Mouse (Mus musculus) thymus, postnatal 10 days (tissue): ENCODE results near the gene Hnrnpul1.

Source experiments
- DNase-seq, 2 experiments: peaks; one replicate each; pipeline ENCODE4 v3.0.0; 2021; ENCODE audit warnings: low spot score in 2 of 2

Hnrnpul1 gene

GRCm38 (mm10) chr7:25689603-25690021 is 64.9 kb downstream of the Hnrnpul1 start:
- no peak for DNase-seq

- DNase-seq = peak; percentile 69 to 75
Measured at GRCm38 (mm10) chr7:25688810-25689586, 65.6 kb downstream of the Hnrnpul1 start.

GRCm38 (mm10) chr7:25687811-25688401 is 66.7 kb downstream of the Hnrnpul1 start:
- DNase-seq = peak; percentile 66 to 83

- peak; percentile 90 to 92 for DNase-seq
Measured at GRCm38 (mm10) chr7:25686680-25687531, 67.7 kb downstream of the Hnrnpul1 start, which contains the start of gene Tgfb1. Gene Tgfb1, plus strand, starts transcription at chr7:25687002.

- no peak for DNase-seq
Measured at GRCm38 (mm10) chr7:25685926-25686470, 68.6 kb downstream of the Hnrnpul1 start.

GRCm38 (mm10) chr7:25684659-25685058 is 69.9 kb downstream of the Hnrnpul1 start:
- DNase-seq = no peak

- peak; percentile 55 to 60 for DNase-seq
Measured at GRCm38 (mm10) chr7:25683474-25684180, 70.9 kb downstream of the Hnrnpul1 start.

- DNase-seq = peak; percentile 61 to 66
Measured at GRCm38 (mm10) chr7:25681341-25682231, 73.0 kb downstream of the Hnrnpul1 start.

- peak; percentile 94 to 98 for DNase-seq
Measured at GRCm38 (mm10) chr7:25680514-25681258, 73.9 kb downstream of the Hnrnpul1 start, which contains the start of gene B9d2. Gene B9d2, plus strand, starts transcription at chr7:25680780.

- no peak for DNase-seq
Measured at GRCm38 (mm10) chr7:25679971-25680370, 74.6 kb downstream of the Hnrnpul1 start.

GRCm38 (mm10) chr7:25677013-25677412 is 77.5 kb downstream of the Hnrnpul1 start:
- no peak for DNase-seq

- DNase-seq = no peak
Measured at GRCm38 (mm10) chr7:25676085-25676781, 78.3 kb downstream of the Hnrnpul1 start.

- no peak for DNase-seq
Measured at GRCm38 (mm10) chr7:25675405-25675804, 79.2 kb downstream of the Hnrnpul1 start.

- DNase-seq = no peak
Measured at GRCm38 (mm10) chr7:25674719-25675300, 79.7 kb downstream of the Hnrnpul1 start, which contains the start of gene Tmem91. Gene Tmem91, minus strand, starts transcription at chr7:25675166.

- DNase-seq = no peak
Measured at GRCm38 (mm10) chr7:25674297-25674696, 80.3 kb downstream of the Hnrnpul1 start.

- DNase-seq = no peak
Measured at GRCm38 (mm10) chr7:25672442-25672841, 82.1 kb downstream of the Hnrnpul1 start.

GRCm38 (mm10) chr7:25671686-25672085 is 82.9 kb downstream of the Hnrnpul1 start:
- DNase-seq = no peak
